Mouse (Mus musculus) erythroblast, embryonic 14.5 days (primary cell): ENCODE data around the gene Prkca. TPM values are rescaled to one million over a fixed set of nuclear protein-coding genes. Genes with fewer than 3 reads are reported as not detected.

ENCODE experiments used
- H3K27me3 ChIP-seq: 2 replicates; pipeline ENCODE4 v1.6.1; 2012; ENCODE audit warnings: inconsistent platforms; ENCODE audit not compliant: control insufficient read depth
- H3K36me3 ChIP-seq: 2 replicates; pipeline ENCODE4 v1.6.1; 2012; ENCODE audit warnings: mild to moderate bottlenecking, inconsistent platforms; ENCODE audit not compliant: control insufficient read depth
- H3K4me1 ChIP-seq: 2 replicates; pipeline ENCODE4 v1.6.1; 2012; ENCODE audit warnings: inconsistent platforms; ENCODE audit not compliant: control insufficient read depth
- H3K4me3 ChIP-seq: replicated peaks from 2 replicates; pipeline ENCODE3; 2012; ENCODE audit warnings: moderate library complexity, mild to moderate bottlenecking, inconsistent platforms
- H3K9me3 ChIP-seq: 2 replicates; pipeline ENCODE4 v1.6.1; 2012; ENCODE audit warnings: low read length, inconsistent platforms, mixed read lengths; ENCODE audit not compliant: control insufficient read depth
- GATA1 ChIP-seq: IDR thresholded peaks from 2 replicates; pipeline ENCODE4 v1.6.1; 2012; ENCODE audit warnings: low read length, inconsistent platforms, mixed read lengths
- TAL1 ChIP-seq: IDR thresholded peaks from 3 replicates; pipeline ENCODE4 v1.6.1; 2012; ENCODE audit warnings: low read length, inconsistent platforms, mixed read lengths
- polyA plus RNA-seq: library from polyadenylated mRNA; stranded (reverse); fragments of >175 nt; gene quantifications from 2 replicates; pipeline ENCODE4 v1.2.3, GENCODE M21; 2012

Prkca gene
- polyA plus RNA-seq, 1 experiment, result 0.01 TPM

GRCm38 (mm10) chr11:107955191-107956062, 388.3 kb downstream of the Prkca start:
- TF ChIP-seq TAL1 (no peak), GATA1 (no peak)
- H3K4me1 ChIP-seq, result no peaks in the 10 kb centered on the region
- H3K9me3 ChIP-seq, result peaks cover 16% of the 10 kb centered on the region; the same call in 1 of the 2 replicates
- H3K4me3 ChIP-seq, result no peak overlapping the region
- no peaks in the 10 kb centered on the region for H3K27me3 ChIP-seq
- no peaks in the 10 kb centered on the region; the same call in 1 of the 2 replicates for H3K36me3 ChIP-seq

GRCm38 (mm10) chr11:107951431-107951830, 392.3 kb downstream of the Prkca start:
- no peaks in the 10 kb centered on the region for H3K36me3 ChIP-seq
- TF ChIP-seq GATA1, result no peak
- H3K4me1 ChIP-seq, result no peaks in the 10 kb centered on the region
- H3K4me3 ChIP-seq, result no peak overlapping the region
- no peaks in the 10 kb centered on the region for H3K27me3 ChIP-seq
- peaks cover 5% of the 10 kb centered on the region; the same call in 1 of the 2 replicates for H3K9me3 ChIP-seq

- Histone ChIP-seq H3K27me3 (no peaks in the 10 kb centered on the region), H3K4me1 (no peaks in the 10 kb centered on the region), H3K36me3 (no peaks in the 10 kb centered on the region), H3K4me3 (no peak overlapping the region), H3K9me3 (peaks cover 4% of the 10 kb centered on the region; the same call in 1 of the 2 replicates)
- no peak for TF ChIP-seq TAL1
- TF ChIP-seq GATA1, result no peak
Measured at GRCm38 (mm10) chr11:107950658-107951057, 393.1 kb downstream of the Prkca start.

- Histone ChIP-seq H3K4me1 (no peaks in the 10 kb centered on the region), H3K4me3 (no peak overlapping the region), H3K36me3 (no peaks in the 10 kb centered on the region), H3K27me3 (no peaks in the 10 kb centered on the region), H3K9me3 (no peaks in the 10 kb centered on the region; the same call in 1 of the 2 replicates)
- TF ChIP-seq TAL1, result no peak
- no peak for TF ChIP-seq GATA1
Measured at GRCm38 (mm10) chr11:107950211-107950610, 393.5 kb downstream of the Prkca start.

GRCm38 (mm10) chr11:107947951-107948350, 395.8 kb downstream of the Prkca start:
- Histone ChIP-seq H3K27me3 (no peaks in the 10 kb centered on the region), H3K36me3 (no peaks in the 10 kb centered on the region), H3K4me1 (no peaks in the 10 kb centered on the region), H3K9me3 (0 out of 2 replicates have a peak, but pooled peaks cover 2% of the 10 kb centered on the region), H3K4me3 (no peak overlapping the region)
- TF ChIP-seq TAL1, result no peak
- no peak for TF ChIP-seq GATA1

GRCm38 (mm10) chr11:107946823-107947222, 396.9 kb downstream of the Prkca start:
- Histone ChIP-seq H3K27me3 (no peaks in the 10 kb centered on the region), H3K9me3 (0 out of 2 replicates have a peak, but pooled peaks cover 2% of the 10 kb centered on the region), H3K4me3 (no peak overlapping the region), H3K36me3 (no peaks in the 10 kb centered on the region), H3K4me1 (no peaks in the 10 kb centered on the region)
- TF ChIP-seq TAL1, result no peak

GRCm38 (mm10) chr11:107936929-107937328, 406.8 kb downstream of the Prkca start:
- H3K4me1 ChIP-seq, result no peaks in the 10 kb centered on the region
- no peaks in the 10 kb centered on the region for H3K27me3 ChIP-seq
- no peaks in the 10 kb centered on the region for H3K36me3 ChIP-seq
- peaks cover 4% of the 10 kb centered on the region; the same call in 1 of the 2 replicates for H3K9me3 ChIP-seq
- no peak overlapping the region for H3K4me3 ChIP-seq
- TF ChIP-seq GATA1 (no peak), TAL1 (no peak)

GRCm38 (mm10) chr11:107931721-107932120, 412.0 kb downstream of the Prkca start:
- Histone ChIP-seq H3K4me3 (no peak overlapping the region), H3K4me1 (no peaks in the 10 kb centered on the region), H3K27me3 (no peaks in the 10 kb centered on the region), H3K36me3 (no peaks in the 10 kb centered on the region), H3K9me3 (no peaks in the 10 kb centered on the region)
- TF ChIP-seq GATA1 (no peak), TAL1 (no peak)

- Histone ChIP-seq H3K4me1 (no peaks in the 10 kb centered on the region), H3K9me3 (no peaks in the 10 kb centered on the region), H3K36me3 (no peaks in the 10 kb centered on the region), H3K4me3 (no peak overlapping the region), H3K27me3 (no peaks in the 10 kb centered on the region)
- TF ChIP-seq TAL1 (no peak), GATA1 (no peak)
Measured at GRCm38 (mm10) chr11:107931288-107931687, 412.4 kb downstream of the Prkca start.
